Mouse (Mus musculus) macrophage (primary cell): Measurements from ENCODE around the gene Gab2. TPM values are rescaled to one million over a fixed set of nuclear protein-coding genes. Genes with fewer than 3 reads are reported as not detected.

ENCODE experiments used
- H3K27ac ChIP-seq: fragments of 350-480 bp; formaldehyde crosslinking; 2 replicates; pipeline ENCODE4 v1.9.0; 2021
- H3K36me3 ChIP-seq: fragments of 350-480 bp; formaldehyde crosslinking; 2 replicates; pipeline ENCODE4 v1.9.0; 2021; ENCODE audit errors: inconsistent target
- H3K4me3 ChIP-seq: fragments of 350-480 bp; formaldehyde crosslinking; 2 replicates; pipeline ENCODE4 v1.9.0; 2021; ENCODE audit errors: inconsistent target
- H3K79me2 ChIP-seq: fragments of 350-480 bp; formaldehyde crosslinking; 2 replicates; pipeline ENCODE4 v1.9.0; 2021; ENCODE audit errors: inconsistent target
- WGBS: methylation state at CpG from one replicate; pipeline ENCODE4 v1.1.7; 2026; ENCODE audit warnings: inconsistent platforms; ENCODE audit not compliant: missing documents; 5-methylcytosine and 5-hydroxymethylcytosine counted together
- polyA plus RNA-seq: library from polyadenylated mRNA; stranded (reverse); fragments of 250-400 nt; gene quantifications from 3 replicates; pipeline ENCODE4 v1.2.4, GENCODE M21; 2018; ENCODE audit warnings: inconsistent platforms

The Gab2 gene
- polyA plus RNA-seq, 1 experiment from 2014 or later: 68.4 TPM

- Histone ChIP-seq H3K27ac (no peak overlapping the region), H3K79me2 (no peaks in the 10 kb centered on the region), H3K4me3 (no peak overlapping the region), H3K36me3 (peaks cover 99% of the 10 kb centered on the region)
- WGBS: 100% methylated on average over 1 of the region's 1 CpGs
Measured at GRCm38 (mm10) chr7:97307546-97307945, 226.2 kb downstream of the Gab2 start.

- Histone ChIP-seq H3K27ac (no peak overlapping the region), H3K79me2 (no peaks in the 10 kb centered on the region), H3K36me3 (peaks cover 98% of the 10 kb centered on the region), H3K4me3 (no peak overlapping the region)
- 91% methylated on average over 4 of the region's 4 CpGs for WGBS
Measured at GRCm38 (mm10) chr7:97309461-97310340, 228.3 kb downstream of the Gab2 start.

- H3K79me2 ChIP-seq: no peaks in the 10 kb centered on the region
- peaks cover 93% of the 10 kb centered on the region for H3K36me3 ChIP-seq
- 92% methylated on average over 3 of the region's 3 CpGs for WGBS
- no peak overlapping the region for H3K27ac ChIP-seq
- H3K4me3 ChIP-seq: no peak overlapping the region
Measured at GRCm38 (mm10) chr7:97310341-97310635, 228.9 kb downstream of the Gab2 start.

GRCm38 (mm10) chr7:97311620-97312019, 230.2 kb downstream of the Gab2 start:
- H3K36me3 ChIP-seq: peaks cover 80% of the 10 kb centered on the region
- H3K4me3 ChIP-seq: no peak overlapping the region
- H3K27ac ChIP-seq: no peak overlapping the region
- 95% methylated on average over 11 of the region's 14 CpGs for WGBS
- H3K79me2 ChIP-seq: no peaks in the 10 kb centered on the region

- Histone ChIP-seq H3K79me2 (no peaks in the 10 kb centered on the region), H3K4me3 (no peak overlapping the region), H3K36me3 (peaks cover 74% of the 10 kb centered on the region), H3K27ac (no peak overlapping the region)
- WGBS: 92% methylated on average over 17 of the region's 17 CpGs
Measured at GRCm38 (mm10) chr7:97312196-97312595, 230.8 kb downstream of the Gab2 start.

- H3K4me3 ChIP-seq: no peak overlapping the region
- WGBS: 94% methylated on average over 6 of the region's 6 CpGs
- no peaks in the 10 kb centered on the region for H3K79me2 ChIP-seq
- no peak overlapping the region for H3K27ac ChIP-seq
- peaks cover 67% of the 10 kb centered on the region for H3K36me3 ChIP-seq
Measured at GRCm38 (mm10) chr7:97312856-97313255, 231.5 kb downstream of the Gab2 start.

GRCm38 (mm10) chr7:97313364-97313995, 232.1 kb downstream of the Gab2 start:
- Histone ChIP-seq H3K27ac (no peak overlapping the region), H3K4me3 (no peak overlapping the region), H3K79me2 (no peaks in the 10 kb centered on the region), H3K36me3 (peaks cover 61% of the 10 kb centered on the region)
- WGBS: 77% methylated on average over 7 of the region's 7 CpGs

- Histone ChIP-seq H3K79me2 (no peaks in the 10 kb centered on the region), H3K27ac (no peak overlapping the region), H3K36me3 (peaks cover 57% of the 10 kb centered on the region), H3K4me3 (no peak overlapping the region)
- 98% methylated on average over 5 of the region's 5 CpGs for WGBS
Measured at GRCm38 (mm10) chr7:97314646-97315045, 233.3 kb downstream of the Gab2 start.

GRCm38 (mm10) chr7:97315656-97316055, 234.3 kb downstream of the Gab2 start:
- no peak overlapping the region for H3K27ac ChIP-seq
- no peaks in the 10 kb centered on the region for H3K79me2 ChIP-seq
- no peak overlapping the region for H3K4me3 ChIP-seq
- 83% methylated on average over 6 of the region's 6 CpGs for WGBS
- peaks cover 57% of the 10 kb centered on the region for H3K36me3 ChIP-seq

GRCm38 (mm10) chr7:97317706-97318105, 236.3 kb downstream of the Gab2 start:
- Histone ChIP-seq H3K27ac (no peak overlapping the region), H3K79me2 (no peaks in the 10 kb centered on the region), H3K4me3 (no peak overlapping the region), H3K36me3 (peaks cover 52% of the 10 kb centered on the region)
- WGBS: 83% methylated on average over 3 of the region's 3 CpGs

GRCm38 (mm10) chr7:97324342-97324741, 243.0 kb downstream of the Gab2 start:
- Histone ChIP-seq H3K4me3 (no peak overlapping the region), H3K79me2 (no peaks in the 10 kb centered on the region), H3K36me3 (peaks cover 44% of the 10 kb centered on the region), H3K27ac (no peak overlapping the region)
- WGBS: 92% methylated on average over 8 of the region's 8 CpGs

- WGBS: 30% methylated on average over 88 of the region's 96 CpGs
- no peaks in the 10 kb centered on the region for H3K79me2 ChIP-seq
- no peak overlapping the region for H3K27ac ChIP-seq
- H3K4me3 ChIP-seq: no peak overlapping the region
- peaks cover 34% of the 10 kb centered on the region for H3K36me3 ChIP-seq
Measured at GRCm38 (mm10) chr7:97325156-97325985, 244.0 kb downstream of the Gab2 start.

GRCm38 (mm10) chr7:97327376-97327775, 246.0 kb downstream of the Gab2 start:
- peaks cover 17% of the 10 kb centered on the region; the same call in 1 of the 2 replicates for H3K36me3 ChIP-seq
- WGBS: 88% methylated on average over 4 of the region's 4 CpGs
- peaks cover under 1% of the 10 kb centered on the region; the same call in 1 of the 2 replicates for H3K79me2 ChIP-seq
- H3K4me3 ChIP-seq: no peak overlapping the region
- no peak overlapping the region for H3K27ac ChIP-seq

- H3K36me3 ChIP-seq: peaks cover 9% of the 10 kb centered on the region; the same call in 1 of the 2 replicates
- WGBS: 92% methylated on average over 13 of the region's 13 CpGs
- no peak overlapping the region for H3K4me3 ChIP-seq
- H3K27ac ChIP-seq: no peak overlapping the region
- peaks cover 9% of the 10 kb centered on the region; the same call in 1 of the 2 replicates for H3K79me2 ChIP-seq
Measured at GRCm38 (mm10) chr7:97328891-97329588, 247.7 kb downstream of the Gab2 start.
